Mouse (Mus musculus): ENCODE data around the gene Lat. TPM values are rescaled to one million over a fixed set of nuclear protein-coding genes. Genes with fewer than 3 reads are reported as not detected.
"Not testable (repeated sequence)": the region's sequence is repeated elsewhere in the genome, so short reads cannot be mapped to it uniquely, and the experiment has no call there.

The Lat gene
- total RNA-seq (2021): 1 to 10 TPM in 1 of 2 experiments, under 1 TPM in 1; 0.57 to 1.5 TPM

DNA sequence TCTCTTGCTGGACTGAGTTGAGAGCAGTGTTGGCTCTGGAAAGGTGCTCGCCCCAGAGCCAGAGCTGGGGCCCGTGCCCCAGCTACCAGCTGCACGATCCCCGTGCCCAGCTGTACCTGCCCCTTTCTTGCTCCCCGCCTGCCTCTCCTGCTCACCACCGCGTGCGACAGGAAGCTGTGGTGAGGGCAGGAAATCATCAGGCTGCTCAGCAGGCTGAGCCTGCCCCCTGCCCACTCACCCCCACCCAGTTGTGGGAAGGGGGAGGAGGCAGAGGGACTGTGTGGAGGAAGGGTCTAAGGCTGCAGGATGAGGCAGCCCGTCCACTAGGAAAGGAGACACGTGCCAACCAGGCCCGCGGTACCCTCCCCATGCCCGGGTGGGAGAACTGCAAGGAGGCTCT, at the start of gene Lat:
Gene Lat (minus strand): TSS at position 178 of the 400 bp plus-strand sequence.
- intact Hi-C loops (cut with DNase I): no loop called here
- DNase-seq (ENCODE audit: low spot score in 2 of 2): no peak

DNA sequence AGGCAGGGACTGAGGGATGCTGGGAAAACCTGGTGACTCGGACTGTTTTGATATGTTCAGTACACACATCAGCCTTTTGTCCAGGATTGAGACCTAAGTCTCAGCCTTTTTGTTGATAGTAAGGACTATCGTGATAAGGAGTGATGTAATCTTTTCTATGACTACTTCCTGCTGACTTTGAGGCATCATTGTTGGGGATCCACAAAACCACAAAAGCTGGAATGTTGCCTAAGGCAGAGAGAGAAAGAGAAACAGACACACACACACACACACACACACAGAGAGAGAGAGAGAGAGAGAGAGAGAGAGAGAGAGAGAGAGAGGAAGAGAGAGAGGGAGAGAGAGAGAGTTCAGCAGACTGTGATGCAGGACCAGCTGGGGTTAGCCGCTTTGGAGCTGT, 49.1 kb upstream of the Lat start:
- DNase-seq (ENCODE audit: low spot score in 2 of 2): no peak
- intact Hi-C loops (cut with DNase I): no loop called here

- intact Hi-C loops (cut with DNase I): no loop called here
- no peak for DNase-seq (ENCODE audit: low spot score in 2 of 2)
These were observed 48.2 kb upstream of the Lat start for GRCm38 (mm10) chr7:126417606-126418005.

GRCm38 (mm10) chr7:126417045-126417444, 47.7 kb upstream of the Lat start:
- intact Hi-C loops (cut with DNase I): no loop called here

DNA sequence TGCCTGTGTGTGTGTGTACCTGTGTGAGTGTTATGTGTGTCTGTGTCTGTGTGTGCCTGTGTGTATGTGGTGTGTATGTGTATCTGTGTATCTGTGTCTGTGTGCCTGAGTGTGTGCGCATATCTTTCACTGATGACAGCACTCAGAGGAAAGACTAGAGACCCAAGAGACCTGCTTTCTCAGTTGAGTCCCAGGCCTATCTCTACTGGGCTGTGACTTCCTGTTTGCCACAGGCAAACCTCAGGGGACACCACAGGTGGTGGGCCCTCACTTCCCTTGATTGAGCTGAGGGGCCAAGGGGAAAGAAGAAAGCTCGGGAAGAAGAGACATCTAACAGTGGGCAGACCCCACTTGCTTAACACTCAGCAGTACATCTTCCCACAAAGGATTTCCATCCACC, 47.2 kb upstream of the Lat start:
- DNase-seq (ENCODE audit: low spot score in 2 of 2): no peak
- intact Hi-C loops (cut with DNase I): no loop called here

More at GRCm38 (mm10) chr7:126417045-126417444, 47.7 kb upstream of the Lat start:
- no peak for DNase-seq (ENCODE audit: low spot score in 2 of 2)

DNA sequence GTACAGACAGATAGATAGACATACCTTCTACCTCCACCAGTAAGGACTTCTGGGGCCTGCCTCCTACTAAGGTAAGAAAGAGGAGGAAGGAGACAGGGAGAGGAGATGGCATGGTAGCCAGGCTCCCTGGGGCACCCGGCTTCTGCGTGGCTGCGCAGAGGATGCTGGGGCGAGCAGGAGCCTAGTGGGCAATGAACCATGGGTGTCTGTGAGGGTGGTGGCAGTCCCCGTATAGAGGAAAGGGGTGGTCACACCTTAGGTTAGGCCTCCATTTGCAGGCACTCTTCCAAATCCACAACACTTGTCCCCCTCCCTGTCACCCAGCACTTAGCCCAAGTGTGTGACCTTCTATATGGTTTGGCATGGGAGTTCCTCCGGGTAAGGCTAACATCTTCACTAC, 45.4 kb upstream of the Lat start, which contains the start of gene Cd19:
Gene Cd19 (minus strand): TSS at position 165 of the 400 bp plus-strand sequence.
- DNase-seq (ENCODE audit: low spot score in 2 of 2): no peak
- intact Hi-C loops (cut with DNase I): no loop called here

DNA sequence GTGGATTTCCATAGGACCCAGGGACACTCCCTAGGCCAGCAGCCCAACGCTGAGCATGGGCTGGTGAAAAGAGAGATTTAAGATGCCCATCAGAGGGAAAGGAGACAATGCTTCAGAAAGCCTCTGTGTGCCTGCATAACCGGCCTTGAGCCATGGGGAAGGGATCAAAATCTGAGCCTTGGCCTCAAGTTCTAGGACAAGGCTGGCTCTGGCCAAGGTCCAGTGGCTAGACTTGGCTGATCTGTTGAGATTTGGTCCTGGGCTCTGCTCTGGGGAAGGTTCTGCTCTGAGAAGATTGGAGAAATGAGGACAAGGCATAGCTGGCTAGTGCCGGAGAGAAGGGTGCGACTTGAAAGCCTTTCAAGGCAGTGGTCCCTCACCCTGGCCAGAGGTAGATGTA, 41.7 kb upstream of the Lat start:
- no peak for DNase-seq (ENCODE audit: low spot score in 2 of 2)
- intact Hi-C loops (cut with DNase I): no loop called here

- intact Hi-C loops (cut with DNase I): no loop called here
- no peak for DNase-seq (ENCODE audit: low spot score in 2 of 2)
These were observed 39.3 kb upstream of the Lat start for GRCm38 (mm10) chr7:126408686-126409085.

- intact Hi-C loops (cut with DNase I): not testable (repeated sequence)
These were observed 33.1 kb upstream of the Lat start for GRCm38 (mm10) chr7:126402518-126402917.

DNA sequence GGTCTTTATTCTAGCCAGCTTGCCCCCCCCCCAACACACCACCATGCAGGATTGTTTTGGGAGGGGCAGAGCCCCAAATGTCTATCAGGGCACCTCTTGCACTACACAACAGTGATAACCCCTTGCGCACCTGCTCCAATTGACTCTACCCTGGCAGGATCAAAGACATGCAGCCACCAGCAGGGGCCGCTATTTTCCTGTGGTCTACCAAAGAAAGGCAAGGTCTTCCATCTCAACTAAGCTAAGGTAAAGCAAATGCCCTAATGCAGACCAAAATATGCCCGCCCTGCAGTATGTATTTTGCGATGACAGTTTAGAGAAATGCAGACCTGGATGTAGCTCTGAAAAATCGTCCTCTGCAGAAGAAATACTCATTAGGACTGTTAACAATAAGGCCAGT, 30.2 kb upstream of the Lat start:
- intact Hi-C loops (cut with DNase I): loop anchor here (2.0 to 5.0 kb wide), 2 partner anchors 78 to 129 kb away; partner anchors contain the start of gene Sh2b1

More at GRCm38 (mm10) chr7:126402518-126402917, 33.1 kb upstream of the Lat start:
- DNase-seq (ENCODE audit: low spot score in 2 of 2): not testable (repeated sequence)

DNA sequence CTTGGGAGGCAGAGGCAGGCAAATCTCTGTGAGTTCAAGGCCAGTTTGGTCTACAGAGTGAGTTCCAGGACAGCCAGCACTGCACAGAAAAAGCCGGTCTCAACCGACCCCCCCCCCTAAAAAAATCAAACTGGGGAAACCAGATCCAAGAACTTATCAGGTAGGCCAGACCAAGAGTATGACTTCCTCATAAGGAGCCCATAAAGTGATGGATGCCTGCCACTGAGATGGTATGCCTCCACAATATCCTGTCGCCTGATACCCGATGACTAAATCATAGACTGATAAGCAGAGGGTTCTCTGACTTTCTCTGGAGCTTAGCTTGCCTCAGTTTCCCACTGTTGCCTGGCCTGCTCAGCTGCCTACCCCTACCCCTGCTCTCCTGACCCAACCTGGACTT, 28.5 kb upstream of the Lat start:
- intact Hi-C loops (cut with DNase I): loop anchor here (2.0 to 5.0 kb wide), 2 partner anchors 79 to 131 kb away; partner anchors contain the start of gene Sh2b1
- DNase-seq (ENCODE audit: low spot score in 2 of 2): no peak

More for the DNA sequence above, 30.2 kb upstream of the Lat start:
- DNase-seq (ENCODE audit: low spot score in 2 of 2): peak; percentile 64 to 65

DNA sequence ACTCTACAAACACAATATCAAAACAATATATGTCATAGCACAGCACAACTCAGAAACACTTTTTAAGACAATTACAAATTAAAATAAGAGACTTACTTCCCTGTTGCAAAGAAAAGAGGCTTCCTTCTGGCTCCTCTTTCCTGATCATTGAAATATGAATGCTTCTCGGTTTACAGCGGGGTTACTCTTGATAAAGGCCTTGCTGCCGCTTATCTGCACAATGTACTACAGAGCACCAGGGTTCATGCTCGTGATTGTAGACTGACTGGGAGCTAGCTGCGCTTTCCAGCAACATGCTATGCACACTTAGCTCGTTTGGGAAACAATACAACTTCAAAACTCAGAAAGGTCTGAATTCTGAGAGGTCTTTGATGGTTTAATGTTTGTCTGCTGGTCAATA, 27.9 kb upstream of the Lat start:
- intact Hi-C loops (cut with DNase I): loop anchor here (5.0 kb wide), 1 partner anchor 80 kb away; the partner anchor contains the start of gene Sh2b1
- no peak for DNase-seq (ENCODE audit: low spot score in 2 of 2)

- peak; percentile 95 to 98 for DNase-seq (ENCODE audit: low spot score in 2 of 2)
- intact Hi-C loops (cut with DNase I): loop anchor here (5.0 kb wide), 1 partner anchor 81 kb away; the partner anchor contains the start of gene Sh2b1
These were observed 27.1 kb upstream of the Lat start, which contains the start of gene Nfatc2ip for GRCm38 (mm10) chr7:126396298-126397119. Gene Nfatc2ip (minus strand): TSS chr7:126396737.

DNA sequence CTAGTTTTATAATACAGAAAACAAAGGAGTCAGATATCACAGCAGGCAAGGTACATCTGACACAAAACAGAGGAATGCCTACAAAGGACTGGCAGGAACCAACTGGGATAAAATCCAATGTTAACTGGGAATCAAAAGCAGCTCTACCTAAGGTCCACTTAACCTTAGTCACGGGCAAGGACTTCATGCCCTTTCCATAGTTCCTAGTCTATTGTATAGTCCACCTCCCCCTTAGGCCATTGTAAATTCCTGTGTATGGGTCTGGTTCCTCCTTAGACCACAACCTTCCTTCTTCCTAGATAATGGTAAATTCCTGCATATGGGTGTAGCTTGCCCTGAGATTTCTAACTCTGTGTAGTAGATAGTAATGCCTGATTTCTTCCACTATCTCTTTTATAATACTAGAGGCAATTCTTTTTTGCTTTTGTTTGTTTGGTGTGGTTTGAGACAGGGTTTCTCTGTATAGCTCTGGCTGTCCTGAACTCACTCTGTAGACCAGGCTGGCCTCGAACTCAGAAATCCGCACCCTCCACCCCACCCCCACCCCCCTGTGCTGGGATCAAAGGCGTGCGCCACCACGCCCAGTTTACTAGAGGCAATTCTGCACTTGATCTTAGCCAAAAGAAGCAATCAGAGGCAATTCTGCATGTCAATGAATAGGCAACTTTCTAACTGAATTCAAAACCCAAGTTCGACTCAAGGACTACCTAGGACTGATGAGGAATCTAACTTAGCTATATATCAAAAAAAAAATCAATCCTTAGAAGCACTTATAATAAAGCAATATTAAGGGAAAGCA, 22.9 kb upstream of the Lat start:
- intact Hi-C loops (cut with DNase I); DNase-seq (ENCODE audit: low spot score in 2 of 2): not testable (repeated sequence)

- no peak for DNase-seq (ENCODE audit: low spot score in 2 of 2)
- intact Hi-C loops (cut with DNase I): no loop called here
These were observed 18.8 kb upstream of the Lat start for GRCm38 (mm10) chr7:126388185-126388584.

DNA sequence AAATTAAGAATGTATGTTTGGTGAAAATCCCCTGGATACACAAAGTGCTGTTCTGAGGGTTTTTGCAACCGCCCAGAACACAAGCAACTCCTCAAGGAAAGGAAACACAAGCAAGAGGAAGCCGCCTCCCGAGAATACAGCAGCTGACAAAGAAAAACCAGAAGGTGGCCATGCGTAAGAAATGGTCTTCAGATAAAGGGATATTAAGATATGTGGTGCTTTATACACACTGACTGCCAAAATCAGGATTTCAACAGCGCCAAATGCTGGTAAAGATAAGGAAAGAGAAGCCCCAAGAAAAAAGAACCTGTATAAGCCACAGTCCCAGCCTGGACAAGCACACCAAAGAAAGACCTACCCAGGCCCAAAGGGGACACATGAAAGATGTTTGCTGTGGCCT, 14.2 kb upstream of the Lat start:
- no peak for DNase-seq (ENCODE audit: low spot score in 2 of 2)
- intact Hi-C loops (cut with DNase I): no loop called here

DNA sequence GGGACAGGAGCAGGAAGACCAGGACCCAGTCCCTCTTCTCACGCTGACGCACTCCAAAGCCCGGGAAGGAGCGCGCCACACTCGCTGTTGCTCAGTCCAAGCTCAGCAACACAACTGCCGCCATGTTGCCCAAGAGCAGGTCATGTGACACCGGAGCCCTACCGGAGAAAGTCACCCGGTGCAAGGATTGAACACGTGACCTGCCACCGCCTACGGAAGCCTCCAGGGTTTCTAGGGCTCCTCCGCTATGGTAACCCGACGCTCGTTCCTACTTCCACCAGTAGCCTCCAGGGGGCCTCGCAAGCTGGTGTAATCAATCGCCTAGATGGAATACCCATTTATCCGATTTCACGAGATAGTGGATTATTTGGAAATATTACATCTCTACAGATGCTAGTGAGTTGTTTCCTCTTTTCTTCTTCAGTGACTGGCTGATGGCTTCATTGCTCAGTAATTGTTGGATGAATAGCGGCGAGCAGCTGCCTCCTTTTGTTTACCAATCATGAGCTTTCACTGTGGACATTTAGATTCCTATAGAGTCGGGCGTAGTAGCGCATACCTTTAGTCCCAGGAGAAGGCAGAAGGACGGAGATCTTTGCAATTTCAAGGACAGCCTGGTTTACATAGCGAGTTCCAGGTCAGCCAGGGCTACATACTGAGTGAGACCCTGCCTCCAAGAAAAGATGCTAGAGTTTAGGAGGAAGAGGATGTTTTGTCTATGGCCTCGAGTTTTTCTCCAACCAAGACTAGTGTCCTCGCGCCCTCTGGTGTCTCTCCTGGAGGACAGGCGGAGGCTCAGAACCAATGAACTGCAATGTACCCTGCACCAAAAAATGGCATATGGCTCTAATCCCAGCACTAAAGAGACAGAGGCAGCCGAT, 8.1 kb upstream of the Lat start, which contains the start of gene Spns1:
Gene Spns1 (minus strand): TSS at position 173 of the 881 bp plus-strand sequence.
- intact Hi-C loops (cut with DNase I): loop anchor here (1.0 to 5.0 kb wide), 2 partner anchors 54 to 115 kb away; no protein-coding TSS in a partner anchor
- DNase-seq (ENCODE audit: low spot score in 2 of 2): peak; percentile 98

DNA sequence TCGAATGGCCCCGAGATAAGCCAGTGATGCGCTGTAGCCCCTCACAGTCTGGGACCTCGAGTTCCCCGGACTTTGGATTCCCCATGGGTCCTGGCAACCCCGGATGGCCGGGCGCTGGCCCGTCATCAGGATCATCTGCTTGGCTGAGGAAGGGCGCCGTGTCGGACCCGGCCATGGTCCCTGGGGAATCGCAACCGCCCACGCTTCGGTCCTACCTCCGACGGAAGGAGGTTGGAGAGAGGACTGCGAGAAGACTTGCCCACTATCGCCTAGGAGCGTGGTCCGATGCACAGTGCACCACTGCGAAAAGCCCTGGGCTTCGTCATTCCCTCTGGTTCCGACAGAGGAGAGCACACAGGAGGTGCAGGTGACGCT, 7.5 kb upstream of the Lat start:
- intact Hi-C loops (cut with DNase I): loop anchor here (5.0 kb wide), 1 partner anchor 115 kb away; no protein-coding TSS in a partner anchor
- DNase-seq (ENCODE audit: low spot score in 2 of 2): no peak

- no peak for DNase-seq (ENCODE audit: low spot score in 2 of 2)
- intact Hi-C loops (cut with DNase I): loop anchor here (5.0 kb wide), 1 partner anchor 113 kb away; no protein-coding TSS in a partner anchor
These were observed 5.6 kb upstream of the Lat start for GRCm38 (mm10) chr7:126375012-126375411.
